Mouse (Mus musculus) hindbrain, embryonic 15.5 days (tissue): ENCODE results near the gene Tex10. TPM values are rescaled to one million over a fixed set of nuclear protein-coding genes. Genes with fewer than 3 reads are reported as not detected.

Experiments used
- ATAC-seq: fragments of 200-750 bp; cut with Nextera tagmentation; 2 replicates; pipeline ENCODE4 v1.8.0; 2017; ENCODE audit warnings: low read depth, moderate number of reproducible peaks, moderate TSS enrichment; ENCODE audit not compliant: low FRiP score
- H3K27ac ChIP-seq: fragments of 300-500 bp; sonication (generic); replicated peaks from 2 replicates; pipeline ENCODE4 v1.5.1; 2015; ENCODE audit warnings: mild to moderate bottlenecking, inconsistent platforms
- H3K27me3 ChIP-seq: fragments of 300-500 bp; sonication (generic); 2 replicates; pipeline ENCODE4 v1.6.1; 2015; ENCODE audit warnings: control low read depth, inconsistent platforms
- H3K36me3 ChIP-seq: fragments of 300-500 bp; sonication (generic); 2 replicates; pipeline ENCODE4 v1.6.1; 2015; ENCODE audit warnings: control low read depth, inconsistent platforms
- H3K4me1 ChIP-seq: fragments of 300-500 bp; sonication (generic); replicated peaks from 2 replicates; pipeline ENCODE4 v1.6.1; 2015; ENCODE audit warnings: control low read depth, inconsistent platforms
- H3K4me2 ChIP-seq: fragments of 300-500 bp; sonication (generic); 2 replicates; pipeline ENCODE4 v1.6.1; 2015; ENCODE audit warnings: moderate library complexity, mild to moderate bottlenecking, inconsistent platforms
- H3K4me3 ChIP-seq: fragments of 300-500 bp; sonication (generic); 2 replicates; pipeline ENCODE4 v1.5.1; 2015; ENCODE audit warnings: mild to moderate bottlenecking, inconsistent platforms
- H3K9ac ChIP-seq: fragments of 300-500 bp; sonication (generic); 2 replicates; pipeline ENCODE4 v1.6.1; 2015; ENCODE audit warnings: inconsistent platforms
- H3K9me3 ChIP-seq: fragments of 300-500 bp; sonication (generic); 2 replicates; pipeline ENCODE4 v1.6.1; 2016; ENCODE audit warnings: control low read depth, inconsistent platforms
- WGBS: fragments of 180-500 bp; shearing (Covaris S2); methylation state at CpG from one replicate; pipeline ENCODE4 v1.1.7; 2015; 5-methylcytosine and 5-hydroxymethylcytosine counted together
- polyA plus RNA-seq: library from polyadenylated mRNA; unstranded; fragments of >200 nt; fragmentation: Nextera tagmentation; extraction: Ambion mirVana; gene quantifications from 2 replicates; pipeline ENCODE4 v1.2.1, GENCODE M21; 2015

The Tex10 gene
- 36.3 and 37.1 TPM in 2 replicates for polyA plus RNA-seq

- ATAC-seq, result peak; percentile 97
- no peaks in the 10 kb centered on the region for H3K9me3 ChIP-seq
- peak within 1 kb of the TSS; percentile 93 for H3K4me2 ChIP-seq
- H3K36me3 ChIP-seq, result peaks cover 8% of the 10 kb centered on the region
- H3K4me1 ChIP-seq, result peaks cover 25% of the 10 kb centered on the region
- H3K27me3 ChIP-seq, result no peaks in the 10 kb centered on the region
- under 1% methylated on average over 89 of the region's 89 CpGs for WGBS
- H3K4me3 ChIP-seq, result peak within 1 kb of the TSS; percentile 76
- H3K27ac ChIP-seq, result peak within 1 kb of the TSS; percentile 72
- H3K9ac ChIP-seq, result peak within 1 kb of the TSS; percentile 81
Observed at GRCm38 (mm10) chr4:48472792-48473650, at the start of gene Tex10. Gene Tex10 (minus strand): TSS chr4:48473459.

- no peak for ATAC-seq
- 57% methylated on average over 2 of the region's 2 CpGs for WGBS
Observed at GRCm38 (mm10) chr4:48510861-48511260, 37.6 kb upstream of the Tex10 start.

GRCm38 (mm10) chr4:48492510-48492909, 19.3 kb upstream of the Tex10 start:
- Histone ChIP-seq H3K4me3 (no peak overlapping the region), H3K36me3 (no peaks in the 10 kb centered on the region), H3K27me3 (no peaks in the 10 kb centered on the region), H3K9ac (no peak overlapping the region), H3K4me1 (peaks cover 8% of the 10 kb centered on the region; the same call in 1 of the 2 replicates), H3K4me2 (no peak overlapping the region), H3K9me3 (no peaks in the 10 kb centered on the region), H3K27ac (no peak overlapping the region)
- 78% methylated on average over 2 of the region's 2 CpGs for WGBS
- no peak for ATAC-seq

More at GRCm38 (mm10) chr4:48510861-48511260, 37.6 kb upstream of the Tex10 start:
- H3K9me3 ChIP-seq, result no peaks in the 10 kb centered on the region
- H3K27ac ChIP-seq, result no peak overlapping the region
- no peak overlapping the region for H3K4me3 ChIP-seq
- no peak overlapping the region for H3K9ac ChIP-seq
- no peaks in the 10 kb centered on the region for H3K4me1 ChIP-seq
- no peak overlapping the region for H3K4me2 ChIP-seq
- no peaks in the 10 kb centered on the region for H3K27me3 ChIP-seq
- H3K36me3 ChIP-seq, result no peaks in the 10 kb centered on the region

GRCm38 (mm10) chr4:48491290-48491743, 18.1 kb upstream of the Tex10 start:
- H3K36me3 ChIP-seq, result no peaks in the 10 kb centered on the region
- peak overlapping the region; percentile 40; the same call in 1 of the 2 replicates for H3K9ac ChIP-seq
- peak overlapping the region; percentile 58 for H3K4me2 ChIP-seq
- H3K27me3 ChIP-seq, result no peaks in the 10 kb centered on the region
- peak overlapping the region; percentile 41 for H3K4me3 ChIP-seq
- WGBS, result 9% methylated on average over 14 of the region's 14 CpGs
- no peaks in the 10 kb centered on the region for H3K9me3 ChIP-seq
- no peak overlapping the region for H3K27ac ChIP-seq
- ATAC-seq, result no peak
- peaks cover 8% of the 10 kb centered on the region; the same call in 1 of the 2 replicates for H3K4me1 ChIP-seq

GRCm38 (mm10) chr4:48488916-48489315, 15.7 kb upstream of the Tex10 start:
- 91% methylated on average over 2 of the region's 2 CpGs for WGBS
- Histone ChIP-seq H3K9ac (no peak overlapping the region), H3K27me3 (no peaks in the 10 kb centered on the region), H3K4me2 (no peak overlapping the region), H3K36me3 (no peaks in the 10 kb centered on the region), H3K27ac (no peak overlapping the region), H3K4me3 (no peak overlapping the region), H3K4me1 (peaks cover 8% of the 10 kb centered on the region; the same call in 1 of the 2 replicates), H3K9me3 (no peaks in the 10 kb centered on the region)
- ATAC-seq, result no peak

GRCm38 (mm10) chr4:48481287-48481686, 8.0 kb upstream of the Tex10 start:
- H3K4me1 ChIP-seq, result no peaks in the 10 kb centered on the region
- no peaks in the 10 kb centered on the region for H3K36me3 ChIP-seq
- H3K4me2 ChIP-seq, result no peak overlapping the region
- no peak overlapping the region for H3K4me3 ChIP-seq
- H3K27me3 ChIP-seq, result no peaks in the 10 kb centered on the region
- ATAC-seq, result no peak
- H3K9me3 ChIP-seq, result no peaks in the 10 kb centered on the region
- H3K27ac ChIP-seq, result no peak overlapping the region
- WGBS, result 35% methylated on average over 2 of the region's 2 CpGs
- H3K9ac ChIP-seq, result no peak overlapping the region

- Histone ChIP-seq H3K36me3 (peaks cover 2% of the 10 kb centered on the region), H3K4me2 (peak overlapping the region; percentile 93), H3K4me1 (peaks cover 25% of the 10 kb centered on the region), H3K27me3 (no peaks in the 10 kb centered on the region), H3K27ac (peak overlapping the region; percentile 10; the same call in 1 of the 2 replicates), H3K9me3 (no peaks in the 10 kb centered on the region), H3K9ac (0 out of 2 replicates have a peak overlapping the region, but pooled peaks have one; percentile 81), H3K4me3 (peak overlapping the region; percentile 76)
- ATAC-seq, result no peak
- 80% methylated on average over 2 of the region's 2 CpGs for WGBS
Observed at GRCm38 (mm10) chr4:48473651-48474011, 372 bp upstream of the Tex10 start.

GRCm38 (mm10) chr4:48472052-48472791, 1.0 kb downstream of the Tex10 start:
- 15% methylated on average over 12 of the region's 12 CpGs for WGBS
- peak overlapping the region; percentile 93 for H3K4me2 ChIP-seq
- peak overlapping the region; percentile 81 for H3K9ac ChIP-seq
- no peak overlapping the region for H3K27ac ChIP-seq
- peaks cover 11% of the 10 kb centered on the region for H3K36me3 ChIP-seq
- peak overlapping the region; percentile 76 for H3K4me3 ChIP-seq
- peaks cover 25% of the 10 kb centered on the region for H3K4me1 ChIP-seq
- ATAC-seq, result no peak
- H3K9me3 ChIP-seq, result no peaks in the 10 kb centered on the region
- no peaks in the 10 kb centered on the region for H3K27me3 ChIP-seq

- Histone ChIP-seq H3K9me3 (no peaks in the 10 kb centered on the region), H3K4me3 (no peak overlapping the region), H3K4me2 (peak overlapping the region; percentile 93), H3K4me1 (peaks cover 25% of the 10 kb centered on the region), H3K36me3 (peaks cover 19% of the 10 kb centered on the region), H3K27ac (no peak overlapping the region), H3K27me3 (no peaks in the 10 kb centered on the region), H3K9ac (no peak overlapping the region)
- no peak for ATAC-seq
- WGBS, result 69% methylated on average over 1 of the region's 1 CpGs
Observed at GRCm38 (mm10) chr4:48470977-48471376, 2.3 kb downstream of the Tex10 start.

GRCm38 (mm10) chr4:48461060-48461459, 12.2 kb downstream of the Tex10 start:
- no peaks in the 10 kb centered on the region for H3K9me3 ChIP-seq
- H3K27me3 ChIP-seq, result no peaks in the 10 kb centered on the region
- H3K9ac ChIP-seq, result no peak overlapping the region
- peaks cover 35% of the 10 kb centered on the region for H3K36me3 ChIP-seq
- 71% methylated on average over 1 of the region's 1 CpGs for WGBS
- no peaks in the 10 kb centered on the region for H3K4me1 ChIP-seq
- H3K4me3 ChIP-seq, result no peak overlapping the region
- H3K27ac ChIP-seq, result no peak overlapping the region
- ATAC-seq, result no peak
- H3K4me2 ChIP-seq, result no peak overlapping the region

- Histone ChIP-seq H3K4me3 (no peak overlapping the region), H3K9ac (no peak overlapping the region), H3K4me2 (no peak overlapping the region), H3K27ac (no peak overlapping the region), H3K27me3 (no peaks in the 10 kb centered on the region), H3K4me1 (no peaks in the 10 kb centered on the region), H3K9me3 (no peaks in the 10 kb centered on the region), H3K36me3 (peaks cover 44% of the 10 kb centered on the region)
- ATAC-seq, result no peak
- 97% methylated on average over 6 of the region's 6 CpGs for WGBS
Observed at GRCm38 (mm10) chr4:48458436-48458835, 14.8 kb downstream of the Tex10 start.
